Mouse (Mus musculus) thymus, adult 2 months (tissue): ENCODE results near the gene Ppp1cb.

ENCODE experiments used
- CTCF ChIP-seq: fragments of 200-500 bp; IDR thresholded peaks from 2 replicates; pipeline ENCODE4 v1.5.1; 2012; ENCODE audit warnings: mild to moderate bottlenecking, control low read depth, low read length, moderate library complexity, borderline replicate concordance; ENCODE audit not compliant: control insufficient read depth, poor library complexity, insufficient read depth; ENCODE audit errors: extremely low read depth
- POLR2A ChIP-seq: fragments of 200-500 bp; IDR thresholded peaks from 2 replicates; pipeline ENCODE4 v1.6.1; 2012; ENCODE audit warnings: mild to moderate bottlenecking, low read length, control low read depth, moderate library complexity; ENCODE audit not compliant: control insufficient read depth, poor library complexity, insufficient read depth; ENCODE audit errors: extremely low read depth

DNA sequence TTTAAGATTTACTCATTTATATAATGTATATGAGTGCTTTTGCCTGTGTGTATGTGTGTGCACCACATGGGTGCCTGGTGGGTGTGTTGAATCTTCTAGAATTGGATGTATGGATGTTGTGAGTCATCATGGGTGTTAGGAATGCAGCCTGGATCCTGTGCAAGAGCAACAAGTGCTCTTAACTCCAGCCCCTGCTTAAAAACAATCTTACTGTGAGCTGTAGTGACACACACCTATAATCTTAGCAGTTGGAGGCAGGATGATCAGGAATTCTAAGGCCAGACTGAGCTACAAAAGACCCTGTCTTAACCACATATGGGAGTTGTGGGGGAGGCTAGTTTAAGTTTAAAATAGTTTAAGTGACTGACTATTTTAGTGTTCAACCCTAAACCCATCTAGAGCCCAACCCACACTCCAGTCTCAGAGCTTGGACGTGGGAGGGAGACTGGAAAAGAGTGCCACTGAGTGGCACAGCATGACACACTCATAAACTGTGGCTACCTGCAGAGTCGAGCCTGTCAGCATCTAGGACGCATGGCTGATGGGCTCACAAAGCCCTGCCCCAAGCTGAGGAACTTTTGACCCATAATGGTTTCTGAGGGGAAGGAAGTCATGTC, 35.5 kb downstream of the Ppp1cb start:
- TF ChIP-seq CTCF (no peak), POLR2A (no peak)
